Mouse (Mus musculus) lung, embryonic 15.5 days (tissue): ENCODE results near the gene Pgf. TPM values are rescaled to one million over a fixed set of nuclear protein-coding genes. Genes with fewer than 3 reads are reported as not detected.

ENCODE experiments used
- ATAC-seq: fragments of 200-750 bp; cut with Nextera tagmentation; 2 replicates; pipeline ENCODE4 v1.8.0; 2017; ENCODE audit warnings: moderate number of reproducible peaks, borderline replicate concordance; ENCODE audit not compliant: low FRiP score, low TSS enrichment; ENCODE audit errors: extremely low read depth
- H3K27ac ChIP-seq: fragments of 300-500 bp; sonication (generic); 2 replicates; pipeline ENCODE4 v1.5.1; 2015; ENCODE audit warnings: moderate library complexity, mild to moderate bottlenecking, inconsistent platforms
- H3K27me3 ChIP-seq: fragments of 300-500 bp; sonication (generic); 2 replicates; pipeline ENCODE4 v1.6.1; 2015; ENCODE audit warnings: inconsistent platforms
- H3K36me3 ChIP-seq: fragments of 300-500 bp; sonication (generic); 2 replicates; pipeline ENCODE4 v1.6.1; 2015; ENCODE audit warnings: inconsistent platforms
- H3K4me1 ChIP-seq: fragments of 300-500 bp; sonication (generic); 2 replicates; pipeline ENCODE4 v1.6.1; 2015; ENCODE audit warnings: inconsistent platforms
- H3K4me2 ChIP-seq: fragments of 300-500 bp; sonication (generic); 2 replicates; pipeline ENCODE4 v1.6.1; 2015; ENCODE audit warnings: inconsistent platforms, mild to moderate bottlenecking, moderate library complexity
- H3K4me3 ChIP-seq: fragments of 300-500 bp; sonication (generic); 2 replicates; pipeline ENCODE4 v1.5.1; 2015; ENCODE audit warnings: mild to moderate bottlenecking, inconsistent platforms
- H3K9ac ChIP-seq: fragments of 300-500 bp; sonication (generic); 2 replicates; pipeline ENCODE4 v1.6.1; 2015; ENCODE audit warnings: inconsistent platforms
- H3K9me3 ChIP-seq: fragments of 300-500 bp; sonication (generic); 2 replicates; pipeline ENCODE4 v1.6.1; 2016; ENCODE audit warnings: inconsistent platforms
- WGBS: fragments of 180-500 bp; shearing (Covaris S2); methylation state at CpG from one replicate; pipeline ENCODE4 v1.1.7; 2015; 5-methylcytosine and 5-hydroxymethylcytosine counted together
- polyA plus RNA-seq: library from polyadenylated mRNA; unstranded; fragments of >200 nt; fragmentation: Nextera tagmentation; extraction: Ambion mirVana; gene quantifications from 2 replicates; pipeline ENCODE4 v1.2.1, GENCODE M21; 2015

Pgf gene
- polyA plus RNA-seq, 1 experiment from 2014 or later = 10.8 TPM

DNA sequence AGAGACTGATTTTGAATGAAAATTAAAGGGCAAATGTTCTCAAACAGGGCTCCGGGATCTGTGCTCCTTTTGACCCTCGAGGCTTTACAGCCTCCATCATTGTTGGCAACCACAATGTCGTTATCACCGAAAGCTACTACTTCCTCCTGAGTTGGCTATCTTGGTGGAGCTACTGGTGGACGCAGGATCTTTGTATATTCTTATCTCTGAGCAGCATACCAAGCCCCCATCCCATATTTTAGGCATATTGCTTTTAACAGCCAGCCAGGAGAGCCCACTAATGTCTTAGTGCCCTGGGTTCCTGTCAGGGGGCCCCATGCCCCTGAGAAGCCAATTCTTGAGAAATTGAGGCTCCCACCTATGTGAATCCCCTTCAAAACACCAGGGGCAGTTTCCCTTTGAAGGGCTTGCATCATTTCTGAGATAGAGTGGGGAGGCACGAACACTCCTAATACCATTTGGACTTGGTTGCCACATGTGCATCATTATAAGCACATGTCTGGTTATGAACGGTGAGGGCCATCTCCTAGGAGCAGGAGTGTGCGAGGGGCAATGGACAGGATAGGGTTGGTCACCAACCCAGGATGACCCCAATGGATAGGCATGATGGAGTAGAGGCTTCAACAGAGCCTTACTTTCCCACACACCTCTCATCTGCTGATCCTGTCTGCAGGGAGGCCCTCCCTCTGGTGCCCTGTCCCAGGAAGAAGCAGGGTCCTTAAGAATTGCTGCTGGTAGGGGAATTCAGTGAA, 43.4 kb downstream of the Pgf start:
- no peak overlapping the region for H3K4me2 ChIP-seq
- ATAC-seq = no peak
- H3K27me3 ChIP-seq = 0 out of 2 replicates have a peak, but pooled peaks cover 3% of the 10 kb centered on the region
- WGBS = 79% methylated on average over 8 of the region's 8 CpGs
- peaks cover 51% of the 10 kb centered on the region for H3K36me3 ChIP-seq
- no peaks in the 10 kb centered on the region for H3K9me3 ChIP-seq
- H3K4me1 ChIP-seq = peaks cover 21% of the 10 kb centered on the region
- no peak overlapping the region for H3K4me3 ChIP-seq
- H3K9ac ChIP-seq = no peak overlapping the region
- no peak overlapping the region; the same call in 1 of the 2 replicates for H3K27ac ChIP-seq

DNA sequence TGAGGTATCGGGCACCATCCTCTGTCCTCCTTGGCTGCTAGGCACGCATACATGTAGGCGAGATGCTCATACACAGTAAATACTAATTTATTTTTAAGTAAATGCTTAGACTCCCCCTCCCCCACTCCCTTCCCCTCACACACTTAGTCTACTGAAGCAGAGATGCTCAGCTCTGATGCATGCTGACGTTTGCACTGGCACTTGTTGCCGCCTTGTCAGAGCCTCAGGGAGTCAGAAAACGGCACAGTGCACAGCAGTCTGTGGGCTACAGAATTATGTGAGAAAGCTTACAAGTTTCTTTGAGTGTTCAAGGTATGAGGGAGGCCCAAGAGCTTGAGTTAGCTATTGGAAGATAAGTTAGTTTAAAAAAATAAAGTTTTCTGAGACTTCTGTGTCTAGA, 46.2 kb downstream of the Pgf start:
- 86% methylated on average over 6 of the region's 6 CpGs for WGBS
- Histone ChIP-seq H3K9ac (no peak overlapping the region), H3K27ac (no peak overlapping the region), H3K4me1 (peaks cover 19% of the 10 kb centered on the region), H3K4me2 (no peak overlapping the region), H3K27me3 (no peaks in the 10 kb centered on the region), H3K9me3 (no peaks in the 10 kb centered on the region), H3K4me3 (no peak overlapping the region), H3K36me3 (peaks cover 73% of the 10 kb centered on the region)
- ATAC-seq = no peak

DNA sequence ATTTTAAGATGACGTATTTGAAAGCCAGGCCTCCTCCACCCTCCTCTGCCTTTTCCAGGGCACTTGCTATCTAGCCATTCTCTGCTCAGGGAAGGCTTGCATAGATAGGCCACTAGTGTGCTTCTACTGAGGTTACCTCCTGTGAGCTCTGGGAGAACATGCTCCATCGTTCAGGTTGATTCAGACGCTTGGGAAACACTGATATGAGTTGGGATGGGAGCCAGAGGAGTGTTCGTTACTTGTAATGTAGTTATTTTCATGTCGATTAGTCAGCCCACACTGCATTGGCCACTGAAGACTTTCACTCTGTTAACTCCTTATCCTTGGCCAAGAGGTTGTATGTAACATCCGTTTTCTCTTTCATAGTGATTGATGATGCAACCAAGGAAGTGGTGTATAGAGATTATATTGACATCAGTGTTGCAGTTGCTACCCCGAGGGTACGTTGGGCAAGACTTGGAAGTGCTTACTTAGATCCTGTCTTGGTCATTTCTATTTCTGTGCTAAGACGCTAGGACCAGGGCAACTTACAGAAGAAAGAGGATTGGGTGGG, 48.1 kb downstream of the Pgf start:
- H3K4me2 ChIP-seq = no peak overlapping the region
- 87% methylated on average over 9 of the region's 9 CpGs for WGBS
- no peaks in the 10 kb centered on the region for H3K9me3 ChIP-seq
- H3K36me3 ChIP-seq = peaks cover 83% of the 10 kb centered on the region
- H3K27ac ChIP-seq = no peak overlapping the region
- no peak overlapping the region for H3K4me3 ChIP-seq
- H3K9ac ChIP-seq = no peak overlapping the region
- H3K27me3 ChIP-seq = no peaks in the 10 kb centered on the region
- H3K4me1 ChIP-seq = peaks cover 5% of the 10 kb centered on the region; the same call in 1 of the 2 replicates
- ATAC-seq = no peak

DNA sequence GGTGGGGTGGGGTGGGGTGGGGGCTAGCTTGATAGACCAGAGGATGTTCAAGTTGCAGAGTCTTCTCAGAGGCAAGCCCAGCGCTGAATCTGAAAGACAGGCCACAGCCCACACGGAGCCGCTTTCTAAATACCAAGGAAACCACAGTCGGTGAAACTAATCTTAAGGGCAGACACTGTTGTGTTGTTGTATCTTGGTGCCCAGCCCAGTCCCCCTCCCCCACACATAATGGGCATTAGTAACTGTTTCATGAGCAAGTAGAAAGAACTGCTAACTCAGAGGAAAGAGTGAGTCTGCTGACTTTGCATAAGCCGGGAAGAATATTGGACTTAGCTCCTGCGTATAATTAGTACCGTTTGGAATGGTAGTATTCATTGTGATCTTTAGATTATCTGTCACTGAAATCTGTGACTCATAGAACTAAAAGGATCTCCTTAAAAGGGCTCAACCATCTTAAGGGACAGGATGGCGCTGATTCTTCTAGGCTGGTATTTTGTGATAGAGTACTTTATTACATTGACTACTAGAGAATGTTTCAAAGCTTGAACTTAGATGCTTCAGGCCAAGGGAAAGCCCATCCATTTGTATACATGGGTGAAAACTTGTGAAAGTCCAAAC, 50.5 kb downstream of the Pgf start:
- Histone ChIP-seq H3K36me3 (peaks cover 83% of the 10 kb centered on the region), H3K9ac (no peak overlapping the region), H3K27ac (no peak overlapping the region), H3K4me2 (no peak overlapping the region), H3K9me3 (no peaks in the 10 kb centered on the region), H3K4me3 (no peak overlapping the region), H3K4me1 (no peaks in the 10 kb centered on the region), H3K27me3 (no peaks in the 10 kb centered on the region)
- no peak for ATAC-seq
- WGBS = 90% methylated on average over 8 of the region's 8 CpGs

DNA sequence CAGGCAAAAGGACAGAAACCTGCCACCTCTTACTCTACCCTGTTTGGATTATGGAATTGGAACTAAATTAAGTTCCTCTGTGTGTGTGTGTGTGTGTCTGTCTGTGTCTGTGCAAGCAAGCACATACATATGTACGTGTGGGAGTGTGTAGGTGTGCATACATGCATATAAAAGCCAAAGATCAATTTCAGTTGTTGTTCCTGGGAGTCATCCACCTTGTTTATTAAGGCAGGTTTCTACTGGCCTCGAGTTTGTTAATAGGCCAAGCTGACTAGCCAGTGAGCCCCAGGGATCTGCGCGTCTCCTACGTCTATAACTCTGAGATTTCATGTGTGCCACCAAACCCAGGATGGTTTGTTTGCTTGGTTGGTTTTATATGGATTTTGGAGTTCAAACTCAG, 52.8 kb downstream of the Pgf start:
- no peak for ATAC-seq
- Histone ChIP-seq H3K4me3 (no peak overlapping the region), H3K27me3 (no peaks in the 10 kb centered on the region), H3K9me3 (no peaks in the 10 kb centered on the region), H3K4me2 (no peak overlapping the region), H3K4me1 (no peaks in the 10 kb centered on the region), H3K9ac (no peak overlapping the region), H3K36me3 (peaks cover 82% of the 10 kb centered on the region), H3K27ac (no peak overlapping the region)
- WGBS = 94% methylated on average over 5 of the region's 5 CpGs

DNA sequence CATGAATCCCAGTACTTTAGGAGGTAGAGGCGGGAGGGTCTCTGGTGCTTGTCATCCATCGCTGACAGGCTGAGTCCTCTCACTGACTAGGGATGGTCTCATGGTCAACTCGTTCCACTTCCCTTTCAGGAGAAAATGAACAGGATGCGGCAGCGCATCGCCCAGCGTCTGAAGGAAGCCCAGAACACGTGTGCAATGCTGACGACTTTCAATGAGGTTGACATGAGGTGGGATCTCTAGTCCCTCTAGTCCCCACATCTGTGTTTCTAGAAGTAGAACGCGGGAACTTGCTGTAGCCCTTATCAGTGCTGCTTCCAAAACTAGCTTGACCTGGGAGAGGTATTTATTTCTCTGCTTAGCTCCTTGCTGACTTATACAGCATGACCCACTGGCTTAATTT, 53.9 kb downstream of the Pgf start:
- H3K4me3 ChIP-seq = no peak overlapping the region
- H3K9me3 ChIP-seq = no peaks in the 10 kb centered on the region
- no peak overlapping the region for H3K27ac ChIP-seq
- no peaks in the 10 kb centered on the region for H3K4me1 ChIP-seq
- ATAC-seq = no peak
- 93% methylated on average over 11 of the region's 11 CpGs for whole genome bisulfite sequencing
- no peak overlapping the region for H3K4me2 ChIP-seq
- H3K9ac ChIP-seq = no peak overlapping the region
- peaks cover 85% of the 10 kb centered on the region for H3K36me3 ChIP-seq
- H3K27me3 ChIP-seq = no peaks in the 10 kb centered on the region

DNA sequence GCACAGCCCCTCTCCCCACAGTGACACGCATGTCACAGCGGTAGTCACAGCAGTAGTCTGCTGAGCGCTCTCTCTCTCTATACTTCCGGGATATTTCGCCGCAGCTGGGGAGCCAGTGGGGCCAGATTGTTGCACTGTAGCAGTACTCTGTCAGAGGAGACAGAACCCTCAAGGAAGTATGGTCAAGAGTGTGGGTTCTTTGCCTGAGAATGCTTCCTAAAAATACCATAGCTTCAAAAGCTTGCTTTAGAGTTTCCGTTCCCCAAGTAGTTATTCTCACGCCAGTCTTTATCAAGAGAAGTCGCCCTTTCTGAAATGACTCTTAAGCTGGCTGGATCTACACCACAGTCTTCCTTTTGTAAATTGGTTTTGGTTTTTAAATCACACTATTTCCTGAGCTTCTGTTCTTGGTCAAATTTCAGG, 54.5 kb downstream of the Pgf start:
- no peak for ATAC-seq
- no peak overlapping the region for H3K9ac ChIP-seq

DNA sequence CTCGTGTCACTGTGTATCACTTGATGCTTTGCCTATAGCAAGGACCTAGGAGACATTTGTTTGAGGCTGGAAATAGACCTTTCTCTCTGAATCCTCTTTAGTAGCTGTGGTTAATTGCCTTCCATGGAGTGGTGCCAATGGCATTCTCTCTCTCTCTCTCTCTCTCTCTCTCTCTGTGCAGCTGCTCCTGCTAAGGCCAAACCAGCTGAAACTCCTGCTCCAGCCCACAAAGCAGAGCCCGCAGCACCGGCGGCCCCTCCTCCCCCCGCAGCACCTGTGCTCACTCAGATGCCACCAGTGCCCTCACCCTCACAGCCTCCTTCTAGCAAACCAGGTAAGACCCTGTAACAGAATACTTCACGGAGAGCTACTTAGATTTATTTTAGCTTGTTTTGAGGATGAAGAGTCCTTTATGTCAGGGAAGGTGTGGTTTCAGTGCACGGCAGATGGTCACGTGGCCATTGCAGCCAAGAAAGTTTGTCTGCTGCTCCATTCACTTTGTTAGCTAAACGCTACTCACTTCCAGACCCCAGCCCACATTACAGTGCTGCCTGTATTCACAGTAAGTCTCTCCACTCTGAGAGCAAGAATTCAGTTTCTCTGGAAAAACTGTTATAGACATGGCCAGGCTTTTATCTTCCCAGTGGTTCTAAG, 55.7 kb downstream of the Pgf start:
- no peak for ATAC-seq
- no peak overlapping the region for H3K4me3 ChIP-seq
- H3K27ac ChIP-seq = no peak overlapping the region
- H3K9ac ChIP-seq = no peak overlapping the region
- no peak overlapping the region for H3K4me2 ChIP-seq
- H3K9me3 ChIP-seq = no peaks in the 10 kb centered on the region
- 83% methylated on average over 9 of the region's 9 CpGs for WGBS
- peaks cover 82% of the 10 kb centered on the region for H3K36me3 ChIP-seq
- no peaks in the 10 kb centered on the region for H3K4me1 ChIP-seq
- no peaks in the 10 kb centered on the region for H3K27me3 ChIP-seq

More for the DNA sequence above, 54.5 kb downstream of the Pgf start:
- Histone ChIP-seq H3K27me3 (no peaks in the 10 kb centered on the region), H3K4me2 (no peak overlapping the region), H3K9me3 (no peaks in the 10 kb centered on the region), H3K4me1 (no peaks in the 10 kb centered on the region), H3K27ac (no peak overlapping the region), H3K36me3 (peaks cover 85% of the 10 kb centered on the region), H3K4me3 (no peak overlapping the region)
- WGBS = 91% methylated on average over 9 of the region's 9 CpGs

Other genes starting within 250 kb of the Pgf start
- 139 and 144 TPM in 2 replicates for gene Fcf1, start 206.9 kb downstream of the Pgf start, polyA plus RNA-seq
- 13.8 and 16.1 TPM in 2 replicates for gene Arel1, start 206.9 kb downstream of the Pgf start, polyA plus RNA-seq
- gene Ylpm1, start 181.5 kb downstream of the Pgf start, polyA plus RNA-seq = 23.3 and 28.4 TPM in 2 replicates
- 5.5 and 6.6 TPM in 2 replicates for gene Prox2, start 67.0 kb downstream of the Pgf start, polyA plus RNA-seq
- 108 and 109 TPM in 2 replicates for gene Dlst, start 67.0 kb downstream of the Pgf start, polyA plus RNA-seq
- 1.1 and 1.4 TPM in 2 replicates for gene Rps6kl1, start 26.5 kb downstream of the Pgf start, polyA plus RNA-seq
- gene Eif2b2, start 41.7 kb upstream of the Pgf start, polyA plus RNA-seq = 88.2 and 94.9 TPM in 2 replicates
- 8.1 and 9.3 TPM in 2 replicates for gene Mlh3, start 92.8 kb upstream of the Pgf start, polyA plus RNA-seq
- gene Acyp1, start 110.6 kb upstream of the Pgf start, polyA plus RNA-seq = 53.8 and 55.5 TPM in 2 replicates
- gene Zc2hc1c, start 110.8 kb upstream of the Pgf start, polyA plus RNA-seq = 1.7 TPM in 2 replicates
- gene Nek9, start 161.6 kb upstream of the Pgf start, polyA plus RNA-seq = 19.5 and 21.1 TPM in 2 replicates
- 321 and 334 TPM in 2 replicates for gene Tmed10, start 197.1 kb upstream of the Pgf start, polyA plus RNA-seq